Mouse (Mus musculus): ENCODE results near the gene Gucy2c. TPM values are rescaled to one million over a fixed set of nuclear protein-coding genes. Genes with fewer than 3 reads are reported as not detected.

Gene Gucy2c
- 0.09 and 0.11 TPM in 2 replicates for total RNA-seq (2012; rRNA removed)

DNA sequence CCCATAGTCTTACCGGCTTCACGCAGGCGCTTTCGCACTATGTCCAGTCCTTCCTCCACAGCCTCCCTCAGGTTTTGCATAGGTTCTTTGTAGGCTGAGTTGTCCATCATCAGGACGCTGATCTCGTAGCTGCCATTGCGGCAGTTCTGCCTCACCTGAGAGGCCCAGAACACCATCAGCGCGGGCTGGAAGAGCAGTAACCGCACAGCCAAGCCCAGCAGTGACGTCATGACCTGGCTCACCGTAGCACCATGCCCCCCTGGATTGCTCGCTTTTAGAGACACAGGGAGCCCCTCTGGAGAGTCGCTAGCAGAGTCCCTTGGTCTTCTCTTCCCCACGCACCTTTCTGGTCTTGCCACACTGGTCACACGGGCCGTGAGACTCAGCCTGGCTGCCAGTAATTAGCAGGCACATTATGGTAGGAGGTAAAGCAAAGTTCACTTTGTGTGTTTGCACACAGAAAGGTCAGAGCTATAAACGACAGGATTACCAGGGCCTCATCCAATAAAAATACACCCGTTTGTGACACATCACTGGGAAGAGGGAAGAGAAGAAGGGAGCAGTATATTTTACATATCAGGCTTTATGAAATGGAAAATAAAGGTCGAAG lies at the start of gene Gucy2c:
Gene Gucy2c (minus strand): TSS at position 389 of the 610 bp plus-strand sequence.
- H3K4me1 ChIP-seq (ENCODE audit: control insufficient read depth in 2 of 2, insufficient read depth in 2 of 2, low read length in 2 of 2, poor library complexity in 1 of 2), result no peaks in the 10 kb centered on the region
- no peak within 1 kb of the TSS for H3K9ac ChIP-seq (ENCODE audit: insufficient read depth, low read depth, low read length, poor library complexity, severe bottlenecking)
- no peaks in the 10 kb centered on the region for H3K9me3 ChIP-seq (ENCODE audit: control insufficient read depth, insufficient read depth, low read depth, low read length)
- no peak within 1 kb of the TSS for H3K27ac ChIP-seq (ENCODE audit: insufficient read depth, low read depth, low read length, poor library complexity, severe bottlenecking)
- H3K4me3 ChIP-seq (ENCODE audit: insufficient read depth in 1 of 2, low read depth in 1 of 2, low read length in 2 of 2, poor library complexity in 1 of 2, severe bottlenecking in 1 of 2), result no peak within 1 kb of the TSS
- H3K36me3 ChIP-seq (ENCODE audit: control insufficient read depth, insufficient read depth, low read length, poor library complexity, severe bottlenecking), result no peaks in the 10 kb centered on the region
- no peak for TF ChIP-seq ZNF384 (IDR thresholded peaks at IDR 0.05; ENCODE audit: low read depth, low read length)
- TF ChIP-seq ZC3H11A (IDR thresholded peaks at IDR 0.05; ENCODE audit: borderline replicate concordance, low read depth, low read length), result no peak
- no peak for TF ChIP-seq CHD2 (IDR thresholded peaks at IDR 0.05; ENCODE audit: low read depth, low read length)
- no peak for TF ChIP-seq MAFK (IDR thresholded peaks at IDR 0.05; ENCODE audit: insufficient read depth, low read depth, low read length)
- TF ChIP-seq HCFC1 (IDR thresholded peaks at IDR 0.05; ENCODE audit: borderline replicate concordance, insufficient read depth, low read length), result no peak
- in situ Hi-C loops (cut with MboI; ENCODE audit: low sequenced_read_pairs in 2 of 2, unreplicated experiment in 2 of 2), result no loop called here
- DNase-seq (ENCODE audit: low read depth, low spot score), result no peak

DNA sequence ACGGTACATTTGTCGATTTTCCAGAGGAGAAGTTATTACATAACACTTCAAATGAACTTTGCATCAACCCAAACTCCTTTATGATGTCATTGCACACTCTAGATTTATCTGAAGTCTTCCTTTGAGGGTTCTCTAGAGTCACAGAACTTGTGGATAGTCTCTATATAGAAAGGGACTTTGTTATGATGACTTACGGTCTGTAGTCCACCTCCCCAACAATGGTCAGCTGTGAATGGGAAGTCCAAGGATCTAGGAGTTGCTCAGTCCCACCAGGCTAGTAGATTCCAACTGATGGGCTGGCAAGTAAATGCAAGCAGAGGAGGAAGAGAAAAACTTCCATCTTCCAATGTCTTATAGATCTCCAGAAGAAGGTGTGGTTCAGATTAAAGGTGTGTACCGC lies 47.1 kb upstream of the Gucy2c start:
- peaks cover 0 to 3% of the 10 kb centered on the region in 2 experiments; a peak in 2 of 4 replicates for H3K4me1 ChIP-seq (ENCODE audit: control insufficient read depth in 2 of 2, insufficient read depth in 2 of 2, low read length in 2 of 2, poor library complexity in 1 of 2)
- H3K9me3 ChIP-seq (ENCODE audit: control insufficient read depth, insufficient read depth, low read depth, low read length), result no peaks in the 10 kb centered on the region
- DNase-seq (ENCODE audit: low read depth, low spot score), result no peak
- H3K4me3 ChIP-seq (ENCODE audit: insufficient read depth in 1 of 2, low read depth in 1 of 2, low read length in 2 of 2, poor library complexity in 1 of 2, severe bottlenecking in 1 of 2), result peak overlapping the region; percentile 78 to 86
- TF ChIP-seq MAFK (IDR thresholded peaks at IDR 0.05; ENCODE audit: insufficient read depth, low read depth, low read length), result no peak
- H3K27ac ChIP-seq (ENCODE audit: insufficient read depth, low read depth, low read length, poor library complexity, severe bottlenecking), result peak overlapping the region; percentile 38; the same call in 1 of the 2 replicates
- in situ Hi-C loops (cut with MboI; ENCODE audit: low sequenced_read_pairs in 2 of 2, unreplicated experiment in 2 of 2), result no loop called here
- H3K9ac ChIP-seq (ENCODE audit: insufficient read depth, low read depth, low read length, poor library complexity, severe bottlenecking), result peak overlapping the region; percentile 84; the same call in 1 of the 2 replicates
- peaks cover 6% of the 10 kb centered on the region for H3K36me3 ChIP-seq (ENCODE audit: control insufficient read depth, insufficient read depth, low read length, poor library complexity, severe bottlenecking)

DNA sequence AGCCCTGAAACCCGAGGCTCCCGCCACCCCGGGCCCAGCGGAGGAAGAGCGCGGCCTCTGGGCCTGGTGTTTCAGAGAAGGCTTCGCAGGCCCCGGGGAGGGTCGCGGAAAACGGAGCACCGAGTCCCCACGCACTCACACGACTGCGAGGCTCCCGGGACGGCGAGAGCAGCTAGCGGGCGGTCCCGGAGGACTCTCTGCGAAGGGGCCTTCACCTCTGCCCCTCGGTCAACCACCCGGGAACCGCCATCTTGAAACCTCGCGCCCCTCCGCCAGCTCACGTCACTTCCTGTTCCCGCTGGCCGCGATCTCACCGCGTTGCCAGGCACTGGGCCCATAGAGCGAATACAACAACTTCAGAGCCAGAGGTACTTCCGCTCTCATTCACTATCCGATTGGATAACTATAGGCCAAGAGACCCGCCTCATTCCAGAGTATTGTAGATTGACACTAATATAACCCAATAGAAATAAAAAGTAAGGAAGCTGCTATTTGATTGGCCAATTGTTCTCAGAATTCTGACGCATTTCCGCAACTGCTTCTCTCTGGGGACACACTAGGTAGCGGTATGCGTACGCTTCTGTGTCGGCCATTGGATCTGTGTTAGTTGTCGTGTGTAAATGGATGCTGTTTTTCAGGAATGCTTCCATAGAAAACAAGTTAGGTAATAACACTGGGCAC lies 46.5 kb upstream of the Gucy2c start, which contains the start of gene Wbp11:
Gene Wbp11 (minus strand): TSS at position 353 of the 681 bp plus-strand sequence.
- TF ChIP-seq MAFK (IDR thresholded peaks at IDR 0.05; ENCODE audit: insufficient read depth, low read depth, low read length) (no peak), CHD2 (IDR thresholded peaks at IDR 0.05; ENCODE audit: low read depth, low read length) (peak; percentile 93), HCFC1 (IDR thresholded peaks at IDR 0.05; ENCODE audit: borderline replicate concordance, insufficient read depth, low read length) (peak; percentile 37; the same call in 1 of the 2 replicates)

GRCm38 (mm10) chr6:136827516-136827880 lies 45.9 kb upstream of the Gucy2c start, which contains the start of gene BC049715:
Gene BC049715 (plus strand): TSS chr6:136827626.
- in situ Hi-C loops (cut with MboI; ENCODE audit: low sequenced_read_pairs in 2 of 2, unreplicated experiment in 2 of 2), result no loop called here
- peak within 1 kb of the TSS; percentile 86 to 91 for H3K4me3 ChIP-seq (ENCODE audit: insufficient read depth in 1 of 2, low read depth in 1 of 2, low read length in 2 of 2, poor library complexity in 1 of 2, severe bottlenecking in 1 of 2)
- peaks cover 0 to 3% of the 10 kb centered on the region in 2 experiments; a peak in 2 of 4 replicates for H3K4me1 ChIP-seq (ENCODE audit: control insufficient read depth in 2 of 2, insufficient read depth in 2 of 2, low read length in 2 of 2, poor library complexity in 1 of 2)
- H3K36me3 ChIP-seq (ENCODE audit: control insufficient read depth, insufficient read depth, low read length, poor library complexity, severe bottlenecking), result peaks cover 12% of the 10 kb centered on the region
- peak within 1 kb of the TSS; percentile 98 for H3K9ac ChIP-seq (ENCODE audit: insufficient read depth, low read depth, low read length, poor library complexity, severe bottlenecking)
- H3K27ac ChIP-seq (ENCODE audit: insufficient read depth, low read depth, low read length, poor library complexity, severe bottlenecking), result peak within 1 kb of the TSS; percentile 79
- no peak for DNase-seq (ENCODE audit: low read depth, low spot score)
- TF ChIP-seq ZNF384 (IDR thresholded peaks at IDR 0.05; ENCODE audit: low read depth, low read length) (no peak), ZC3H11A (IDR thresholded peaks at IDR 0.05; ENCODE audit: borderline replicate concordance, low read depth, low read length) (no peak), HCFC1 (IDR thresholded peaks at IDR 0.05; ENCODE audit: borderline replicate concordance, insufficient read depth, low read length) (no peak), MAFK (IDR thresholded peaks at IDR 0.05; ENCODE audit: insufficient read depth, low read depth, low read length) (no peak), CHD2 (IDR thresholded peaks at IDR 0.05; ENCODE audit: low read depth, low read length) (no peak)
- no peaks in the 10 kb centered on the region for H3K9me3 ChIP-seq (ENCODE audit: control insufficient read depth, insufficient read depth, low read depth, low read length)

More for the DNA sequence above, 46.5 kb upstream of the Gucy2c start, which contains the start of gene Wbp11:
- peak within 1 kb of the TSS; percentile 98 for H3K9ac ChIP-seq (ENCODE audit: insufficient read depth, low read depth, low read length, poor library complexity, severe bottlenecking)
- H3K4me1 ChIP-seq (ENCODE audit: control insufficient read depth in 2 of 2, insufficient read depth in 2 of 2, low read length in 2 of 2, poor library complexity in 1 of 2), result peaks cover 0 to 3% of the 10 kb centered on the region in 2 experiments; a peak in 2 of 4 replicates
- H3K4me3 ChIP-seq (ENCODE audit: insufficient read depth in 1 of 2, low read depth in 1 of 2, low read length in 2 of 2, poor library complexity in 1 of 2, severe bottlenecking in 1 of 2), result peak within 1 kb of the TSS; percentile 86 to 91
- in situ Hi-C loops (cut with MboI; ENCODE audit: low sequenced_read_pairs in 2 of 2, unreplicated experiment in 2 of 2), result no loop called here
- no peaks in the 10 kb centered on the region for H3K9me3 ChIP-seq (ENCODE audit: control insufficient read depth, insufficient read depth, low read depth, low read length)
- H3K36me3 ChIP-seq (ENCODE audit: control insufficient read depth, insufficient read depth, low read length, poor library complexity, severe bottlenecking), result peaks cover 7% of the 10 kb centered on the region
- H3K27ac ChIP-seq (ENCODE audit: insufficient read depth, low read depth, low read length, poor library complexity, severe bottlenecking), result peak within 1 kb of the TSS; percentile 79
- peak; percentile 93 for DNase-seq (ENCODE audit: low read depth, low spot score)
